Mouse (Mus musculus): ENCODE results near the gene Rdh16.

- no peak for TF ChIP-seq CTCF (IDR thresholded peaks at IDR 0.05; ENCODE audit: control insufficient read depth, insufficient read depth, insufficient read length)
- TF ChIP-seq USF1 (IDR thresholded peaks at IDR 0.05; ENCODE audit: low read depth): no peak
- no peak for TF ChIP-seq MYOD1 (IDR thresholded peaks at IDR 0.05; ENCODE audit: control insufficient read depth, insufficient read length, low read depth)
- TF ChIP-seq CEBPB (IDR thresholded peaks at IDR 0.05; ENCODE audit: low read depth): no peak
- no peak for TF ChIP-seq MAX (IDR thresholded peaks at IDR 0.05)
Observed at GRCm38 (mm10) chr10:127755770-127756468, 45.0 kb upstream of the Rdh16 start.
